Mouse (Mus musculus): Measurements from ENCODE around the gene Glt1d1.
"Not testable (repeated sequence)": the region's sequence is repeated elsewhere in the genome, so short reads cannot be mapped to it uniquely, and the experiment has no call there.

The Glt1d1 gene

DNA sequence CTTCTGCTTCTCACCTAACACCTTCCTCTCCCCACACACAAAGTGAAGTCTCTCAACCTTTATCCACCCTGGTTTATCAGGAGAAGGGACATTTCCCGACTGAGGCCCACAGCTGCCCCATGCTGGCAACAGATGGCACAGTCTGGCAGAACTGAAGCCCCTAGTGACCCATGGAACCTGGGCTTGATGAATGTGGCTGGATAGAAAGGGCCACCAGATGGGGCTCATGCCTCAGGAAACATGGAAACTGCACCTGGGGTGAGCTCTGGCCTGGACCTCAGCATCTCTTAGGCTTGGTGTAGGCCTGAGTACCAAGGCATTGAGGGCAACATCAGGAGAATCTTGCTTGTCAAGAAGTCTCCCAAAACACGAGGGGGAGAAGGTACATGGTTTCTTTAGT, 66.5 kb downstream of the Glt1d1 start:
- intact Hi-C loops (cut with DNase I), result no loop called here

GRCm38 (mm10) chr5:127699679-127700078, 67.6 kb downstream of the Glt1d1 start:
- intact Hi-C loops (cut with DNase I), result no loop called here

DNA sequence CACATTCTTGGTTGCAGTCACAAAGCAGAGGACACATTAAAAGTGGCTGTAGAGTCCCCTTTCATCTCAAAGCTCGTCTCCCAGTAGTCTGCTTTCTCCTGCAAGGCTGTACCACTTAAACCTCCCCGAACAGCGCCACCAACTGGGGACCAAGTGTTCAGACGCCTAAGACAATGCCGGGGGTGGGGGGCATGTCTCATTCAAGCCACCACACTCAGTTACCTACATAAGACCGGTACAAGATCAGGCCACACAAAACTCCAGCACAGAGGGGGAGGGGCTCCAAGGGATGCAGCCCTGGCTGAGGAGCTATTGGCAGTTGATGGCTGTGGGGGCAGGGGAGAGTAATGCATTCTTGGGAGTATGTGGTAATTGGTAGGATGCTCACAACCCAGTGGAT, 68.1 kb downstream of the Glt1d1 start:
- intact Hi-C loops (cut with DNase I), result no loop called here

DNA sequence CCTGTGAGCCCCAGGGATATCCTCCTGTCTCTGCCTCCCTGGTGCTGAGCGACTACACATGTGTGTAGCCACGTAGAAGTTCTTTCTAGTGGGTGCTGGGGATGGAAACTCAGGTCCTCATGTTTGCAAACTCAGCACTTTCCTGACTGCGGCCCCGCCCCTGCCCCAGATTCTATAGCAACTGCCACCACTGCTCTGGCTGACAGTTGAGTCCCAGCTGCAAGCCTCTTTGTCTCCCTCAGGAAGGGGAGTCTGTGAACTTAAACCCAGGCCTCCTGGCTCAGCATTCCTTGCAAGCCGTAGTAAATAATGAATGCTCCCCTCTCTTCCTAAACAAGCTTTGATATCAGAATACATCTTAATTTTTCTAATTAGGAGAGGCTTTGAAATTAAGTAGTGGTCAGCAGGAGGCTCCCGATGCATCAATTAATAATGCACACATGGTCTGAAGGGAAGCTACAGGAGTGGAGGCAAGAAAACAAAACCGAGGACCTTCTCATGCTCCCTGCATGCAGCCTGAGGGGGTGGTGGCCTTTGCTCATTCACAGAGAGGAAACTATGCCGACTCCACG, 71.6 kb downstream of the Glt1d1 start:
- intact Hi-C loops (cut with DNase I), result no loop called here

DNA sequence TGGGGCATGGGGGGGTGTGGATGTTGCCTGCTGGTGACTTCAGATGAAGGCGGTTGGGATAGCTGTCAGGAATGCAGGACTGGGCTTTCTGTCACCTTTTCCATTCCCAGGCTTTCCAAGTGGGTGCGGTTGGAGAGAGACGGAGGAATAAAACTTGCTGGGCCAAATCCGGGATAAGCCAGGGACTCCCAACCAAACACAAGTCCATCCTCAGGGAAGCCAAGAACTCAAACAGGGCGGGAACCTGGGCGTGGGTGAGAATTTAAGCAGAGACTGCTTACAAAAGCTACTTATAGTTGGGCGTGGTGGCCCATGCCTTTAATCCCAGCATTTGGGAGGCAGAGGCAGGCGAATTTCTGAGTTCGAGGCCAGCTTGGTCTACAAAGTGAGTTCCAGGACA, 73.2 kb downstream of the Glt1d1 start:
- intact Hi-C loops (cut with DNase I), result no loop called here

DNA sequence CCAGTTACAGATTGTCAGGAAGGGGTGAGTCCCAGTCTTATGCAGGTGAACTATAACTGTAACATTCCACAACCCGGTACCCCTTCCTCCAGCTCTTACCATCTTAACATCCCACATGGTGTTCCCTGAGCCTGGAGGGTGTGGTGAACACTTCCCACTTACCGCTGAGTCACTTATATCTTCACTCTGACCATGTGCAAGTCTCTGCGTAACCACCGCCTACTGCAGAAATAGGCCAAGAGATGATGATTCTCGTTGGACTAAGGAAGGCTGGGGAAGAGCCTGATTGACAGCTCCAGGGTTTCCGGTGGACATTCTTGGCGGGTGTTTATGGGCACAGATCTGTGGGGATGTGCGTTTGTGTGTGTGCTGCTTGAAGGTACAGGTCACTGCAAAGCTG, 73.9 kb downstream of the Glt1d1 start:
- intact Hi-C loops (cut with DNase I), result no loop called here

DNA sequence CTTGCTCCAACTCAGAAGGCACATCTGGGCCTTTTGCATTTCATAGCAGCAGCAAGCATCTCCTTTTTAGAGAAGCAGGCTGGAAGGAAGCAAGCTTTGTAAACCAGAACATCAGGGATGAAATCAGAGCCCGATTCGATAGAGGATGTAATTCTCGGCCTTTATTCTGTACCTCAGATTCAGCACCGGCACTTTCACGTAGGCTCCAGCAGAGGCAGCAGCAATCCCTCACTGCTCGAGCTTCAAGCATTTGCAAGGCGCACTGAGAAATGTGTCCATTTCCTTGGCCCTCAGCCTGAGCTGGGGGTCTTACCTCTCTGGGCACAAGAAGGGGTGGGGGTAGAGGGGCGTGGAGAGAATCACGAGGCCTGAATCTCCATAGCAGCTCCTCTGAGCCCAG, 76.1 kb downstream of the Glt1d1 start:
- intact Hi-C loops (cut with DNase I), result no loop called here

GRCm38 (mm10) chr5:127714783-127715704, 83.0 kb downstream of the Glt1d1 start:
- intact Hi-C loops (cut with DNase I), result no loop called here

DNA sequence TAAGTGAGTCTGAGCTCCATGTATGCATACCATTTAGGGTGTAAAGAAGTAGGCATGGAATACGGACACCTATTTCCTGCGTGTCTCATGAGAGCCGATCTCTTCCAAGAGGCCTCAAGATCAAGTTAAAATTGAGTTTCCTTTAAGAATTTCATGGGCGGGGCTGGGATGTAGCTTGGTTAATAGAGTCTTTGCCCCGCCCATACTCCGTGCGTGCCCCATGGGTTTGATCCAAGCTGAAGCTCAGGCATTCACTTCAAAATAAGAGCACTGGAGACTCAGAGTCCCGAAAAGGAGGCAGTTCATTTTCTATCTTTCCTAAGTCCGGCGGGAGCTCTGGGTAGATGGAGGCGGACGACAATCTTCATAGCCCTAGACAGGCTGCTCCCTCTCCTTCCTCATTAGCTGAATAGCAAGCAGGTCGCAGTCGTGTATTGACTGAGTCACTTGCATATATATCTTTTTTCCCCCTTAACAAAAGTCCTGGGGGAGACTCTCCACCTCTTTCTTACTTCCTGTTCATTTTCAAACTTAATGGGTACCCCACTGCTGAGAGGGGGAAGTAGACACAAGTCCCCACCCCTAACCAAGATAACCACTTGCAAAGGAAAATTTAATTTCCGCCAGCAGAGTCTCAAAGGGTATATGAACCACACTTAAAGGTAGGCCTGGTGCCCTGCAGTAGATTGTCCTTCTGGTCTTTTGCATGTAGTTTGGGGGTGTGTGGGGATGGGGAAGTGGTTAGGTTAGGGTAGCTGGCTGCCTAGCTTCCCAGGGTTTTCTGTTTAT, 88.7 kb downstream of the Glt1d1 start:
- intact Hi-C loops (cut with DNase I), result no loop called here

DNA sequence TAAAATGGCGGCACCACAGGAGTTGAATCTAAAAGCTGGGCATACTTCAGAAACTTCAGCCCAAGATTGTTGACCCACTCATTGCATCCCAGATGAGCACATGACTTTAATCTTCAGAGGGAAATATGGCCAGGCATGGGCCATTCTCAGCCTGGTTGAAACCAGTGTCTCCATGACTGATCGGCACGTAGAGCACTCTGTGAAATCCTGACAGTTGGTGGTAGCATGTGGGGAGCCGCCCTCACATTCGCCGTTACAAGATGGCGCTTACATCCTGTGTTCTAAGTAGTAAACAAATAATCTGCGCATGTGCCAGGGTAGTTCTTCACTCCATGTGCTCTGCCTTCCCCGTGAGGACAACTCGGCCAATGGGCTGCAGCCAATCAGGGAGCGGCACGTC, 90.1 kb downstream of the Glt1d1 start:
- intact Hi-C loops (cut with DNase I), result not testable (repeated sequence)

- intact Hi-C loops (cut with DNase I), result no loop called here
These were observed 98.3 kb downstream of the Glt1d1 start for GRCm38 (mm10) chr5:127730351-127730750.

GRCm38 (mm10) chr5:127741331-127741730, 109.3 kb downstream of the Glt1d1 start:
- intact Hi-C loops (cut with DNase I), result no loop called here

GRCm38 (mm10) chr5:127749540-127749939, 117.5 kb downstream of the Glt1d1 start:
- intact Hi-C loops (cut with DNase I), result not testable (repeated sequence)

GRCm38 (mm10) chr5:127751262-127751975, 119.4 kb downstream of the Glt1d1 start:
- intact Hi-C loops (cut with DNase I), result no loop called here

- intact Hi-C loops (cut with DNase I), result no loop called here
These were observed 123.5 kb downstream of the Glt1d1 start for GRCm38 (mm10) chr5:127755594-127755993.

GRCm38 (mm10) chr5:127756011-127756410, 123.9 kb downstream of the Glt1d1 start:
- intact Hi-C loops (cut with DNase I), result no loop called here

DNA sequence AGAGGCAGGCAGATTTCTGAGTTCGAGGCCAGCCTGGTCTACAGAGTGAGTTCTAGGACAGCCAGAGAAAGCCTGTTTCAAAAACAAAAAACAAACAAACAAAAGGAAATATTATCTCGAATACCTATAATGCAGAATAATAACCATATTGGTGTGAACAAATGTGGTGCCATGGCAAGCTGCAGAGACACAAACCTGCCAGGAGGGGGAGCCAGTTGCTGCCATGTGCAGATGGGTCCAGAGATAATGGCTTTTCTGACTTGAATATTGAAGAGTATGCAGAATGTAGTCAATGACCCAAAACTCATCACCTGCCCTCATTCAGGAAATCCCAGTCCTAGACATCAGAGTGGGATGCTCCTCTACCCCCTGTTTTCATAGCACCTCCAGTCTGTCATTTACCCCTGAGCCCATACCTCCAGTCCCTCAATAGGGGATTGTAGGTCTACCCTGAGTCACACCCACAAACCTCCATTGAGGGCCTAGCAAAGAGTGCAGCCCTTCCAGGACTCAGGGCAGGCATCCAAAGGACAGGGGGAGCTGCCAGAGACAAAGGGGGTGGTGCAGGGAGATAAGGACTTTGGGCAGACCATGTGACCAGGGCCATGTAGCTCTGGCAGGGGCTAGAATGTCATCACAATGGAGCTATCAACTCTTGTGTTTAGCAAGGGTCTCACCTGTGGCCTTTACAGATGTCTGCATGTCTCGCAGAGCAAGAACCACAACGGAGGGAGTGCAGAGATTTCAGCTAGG, 124.8 kb downstream of the Glt1d1 start:
- intact Hi-C loops (cut with DNase I), result no loop called here

DNA sequence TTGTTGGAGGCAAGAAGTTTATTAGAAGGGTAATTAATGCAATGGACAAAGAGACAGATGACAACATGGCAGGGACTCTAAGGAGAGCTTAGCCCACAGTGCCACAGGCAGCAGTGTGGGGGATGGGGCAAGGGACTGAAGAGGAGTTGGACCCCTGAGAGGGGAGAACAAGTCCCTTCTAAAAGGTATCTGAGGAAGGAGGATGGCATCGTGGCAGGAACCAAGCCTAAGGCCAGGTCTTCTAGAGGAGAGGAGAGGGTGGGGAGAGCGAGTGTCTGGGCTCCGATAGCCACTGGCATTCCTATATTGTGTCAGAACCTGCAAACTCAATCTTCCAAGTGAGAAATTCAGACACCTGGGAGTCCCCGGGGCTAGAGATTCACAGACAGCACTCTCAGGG, 126.5 kb downstream of the Glt1d1 start:
- intact Hi-C loops (cut with DNase I), result no loop called here

All from adrenal gland (tissue).